Mouse (Mus musculus) erythroblast, embryonic 14.5 days (primary cell): ENCODE results near the gene Tmem266. TPM values are rescaled to one million over a fixed set of nuclear protein-coding genes. Genes with fewer than 3 reads are reported as not detected.

ENCODE experiments used
- H3K27me3 ChIP-seq: 2 replicates; pipeline ENCODE4 v1.6.1; 2012; ENCODE audit warnings: inconsistent platforms; ENCODE audit not compliant: control insufficient read depth
- H3K36me3 ChIP-seq: 2 replicates; pipeline ENCODE4 v1.6.1; 2012; ENCODE audit warnings: mild to moderate bottlenecking, inconsistent platforms; ENCODE audit not compliant: control insufficient read depth
- H3K4me1 ChIP-seq: 2 replicates; pipeline ENCODE4 v1.6.1; 2012; ENCODE audit warnings: inconsistent platforms; ENCODE audit not compliant: control insufficient read depth
- H3K4me3 ChIP-seq: replicated peaks from 2 replicates; pipeline ENCODE3; 2012; ENCODE audit warnings: moderate library complexity, mild to moderate bottlenecking, inconsistent platforms
- H3K9me3 ChIP-seq: 2 replicates; pipeline ENCODE4 v1.6.1; 2012; ENCODE audit warnings: low read length, inconsistent platforms, mixed read lengths; ENCODE audit not compliant: control insufficient read depth
- GATA1 ChIP-seq: IDR thresholded peaks from 2 replicates; pipeline ENCODE4 v1.6.1; 2012; ENCODE audit warnings: low read length, inconsistent platforms, mixed read lengths
- TAL1 ChIP-seq: IDR thresholded peaks from 3 replicates; pipeline ENCODE4 v1.6.1; 2012; ENCODE audit warnings: low read length, inconsistent platforms, mixed read lengths
- polyA plus RNA-seq: library from polyadenylated mRNA; stranded (reverse); fragments of >175 nt; gene quantifications from 2 replicates; pipeline ENCODE4 v1.2.3, GENCODE M21; 2012

Gene Tmem266
- polyA plus RNA-seq, 1 experiment, result not detected

DNA sequence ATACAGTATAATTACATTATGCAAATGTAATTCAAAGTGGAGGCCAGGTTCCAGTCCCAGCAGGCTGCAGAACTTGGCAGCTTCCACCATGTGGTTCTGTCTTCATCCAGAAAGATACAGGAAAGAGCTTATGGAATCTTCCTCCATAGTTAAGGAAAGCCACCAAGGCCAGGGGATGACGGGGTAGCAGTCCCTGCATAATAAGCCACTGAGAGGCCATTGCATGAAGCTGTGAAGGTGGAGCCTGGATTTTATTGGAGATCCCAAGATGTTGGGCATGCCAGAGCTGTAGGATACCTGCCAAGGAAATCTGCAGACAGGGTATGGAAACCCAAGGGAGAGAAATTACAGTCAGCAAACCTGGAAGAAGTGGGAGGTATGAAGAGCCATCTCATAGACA lies 30.5 kb downstream of the Tmem266 start:
- TF ChIP-seq TAL1, result no peak
- no peak for TF ChIP-seq GATA1
- Histone ChIP-seq H3K4me3 (no peak overlapping the region), H3K9me3 (no peaks in the 10 kb centered on the region), H3K36me3 (no peaks in the 10 kb centered on the region), H3K27me3 (no peaks in the 10 kb centered on the region), H3K4me1 (no peaks in the 10 kb centered on the region)

GRCm38 (mm10) chr9:55360372-55360771 lies 33.7 kb downstream of the Tmem266 start:
- Histone ChIP-seq H3K36me3 (no peaks in the 10 kb centered on the region), H3K27me3 (no peaks in the 10 kb centered on the region), H3K4me3 (no peak overlapping the region), H3K4me1 (no peaks in the 10 kb centered on the region), H3K9me3 (no peaks in the 10 kb centered on the region)
- TF ChIP-seq TAL1 (no peak), GATA1 (no peak)

- no peaks in the 10 kb centered on the region for H3K4me1 ChIP-seq
- no peaks in the 10 kb centered on the region for H3K27me3 ChIP-seq
- no peaks in the 10 kb centered on the region for H3K9me3 ChIP-seq
- no peaks in the 10 kb centered on the region for H3K36me3 ChIP-seq
- TF ChIP-seq GATA1 (no peak), TAL1 (no peak)
- no peak overlapping the region for H3K4me3 ChIP-seq
Observed at GRCm38 (mm10) chr9:55360861-55361260, 34.1 kb downstream of the Tmem266 start.

DNA sequence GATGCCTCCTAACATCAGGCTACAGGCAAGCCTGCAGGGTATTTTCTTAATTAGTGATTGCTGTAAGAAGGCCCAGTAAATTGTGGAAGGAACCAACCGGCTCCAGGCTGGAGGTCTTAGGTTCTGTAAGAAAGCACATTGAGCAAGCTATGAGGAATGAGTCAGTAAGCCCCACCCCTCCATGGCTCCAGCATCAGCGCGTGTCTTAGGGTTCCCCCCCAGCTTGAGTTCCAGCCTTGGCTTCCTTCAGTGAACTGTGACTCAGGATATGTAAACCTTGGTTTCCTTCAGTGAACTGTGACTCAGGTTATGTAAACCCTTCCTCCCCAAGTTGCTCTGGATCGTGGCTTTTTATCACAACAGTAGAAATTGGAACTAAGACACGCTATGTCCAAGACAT lies 35.3 kb downstream of the Tmem266 start:
- no peaks in the 10 kb centered on the region for H3K9me3 ChIP-seq
- H3K4me1 ChIP-seq, result no peaks in the 10 kb centered on the region
- H3K27me3 ChIP-seq, result no peaks in the 10 kb centered on the region
- no peaks in the 10 kb centered on the region for H3K36me3 ChIP-seq
- TF ChIP-seq TAL1 (no peak), GATA1 (no peak)
- H3K4me3 ChIP-seq, result no peak overlapping the region

- TF ChIP-seq GATA1 (no peak), TAL1 (no peak)
- no peaks in the 10 kb centered on the region for H3K4me1 ChIP-seq
- no peak overlapping the region for H3K4me3 ChIP-seq
- no peaks in the 10 kb centered on the region for H3K27me3 ChIP-seq
- no peaks in the 10 kb centered on the region for H3K36me3 ChIP-seq
- H3K9me3 ChIP-seq, result no peaks in the 10 kb centered on the region
Observed at GRCm38 (mm10) chr9:55363707-55364106, 37.0 kb downstream of the Tmem266 start.

DNA sequence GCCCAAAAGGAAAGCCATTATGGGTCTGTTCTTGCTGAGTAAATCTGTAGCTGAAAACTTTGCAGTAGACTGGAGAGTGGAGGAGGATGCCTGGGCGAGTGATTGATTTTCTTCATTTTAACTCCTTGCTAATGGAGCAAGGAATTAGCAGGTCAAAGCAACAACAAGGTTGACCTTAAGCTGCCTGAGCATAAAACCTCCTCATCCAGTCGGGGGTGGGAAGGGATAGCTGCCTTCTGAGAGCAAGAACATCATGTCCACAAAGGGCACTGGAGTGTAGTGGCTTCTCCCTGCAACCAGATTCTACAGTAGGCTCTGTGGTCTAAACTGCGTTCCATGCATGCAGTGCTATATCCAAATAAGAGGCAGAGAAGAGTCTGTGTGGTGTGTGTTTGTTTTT lies 41.3 kb downstream of the Tmem266 start:
- Histone ChIP-seq H3K4me3 (no peak overlapping the region), H3K36me3 (no peaks in the 10 kb centered on the region), H3K27me3 (no peaks in the 10 kb centered on the region), H3K4me1 (no peaks in the 10 kb centered on the region), H3K9me3 (no peaks in the 10 kb centered on the region)
- TF ChIP-seq TAL1, result no peak
- TF ChIP-seq GATA1, result no peak

DNA sequence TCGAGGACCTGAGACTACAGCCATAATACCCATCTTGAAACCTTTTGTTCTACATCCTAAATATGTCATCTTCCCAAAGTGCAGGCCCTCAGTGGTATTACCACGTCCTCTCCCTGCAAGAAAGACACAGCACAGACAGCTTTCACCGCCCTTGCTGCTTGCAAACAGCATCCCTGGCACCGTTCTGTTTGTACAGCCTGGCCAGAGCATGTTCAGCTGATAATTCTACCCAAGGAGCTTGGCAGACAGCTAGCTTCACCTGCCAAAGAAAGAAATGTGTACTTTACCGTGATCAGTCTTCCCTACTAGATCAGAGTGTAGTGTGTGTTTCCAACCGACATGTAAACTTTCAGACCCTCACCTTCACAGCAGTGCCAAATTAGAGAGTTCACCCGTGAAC lies 45.2 kb downstream of the Tmem266 start:
- no peak overlapping the region for H3K4me3 ChIP-seq
- no peaks in the 10 kb centered on the region for H3K4me1 ChIP-seq
- TF ChIP-seq TAL1 (no peak), GATA1 (no peak)
- H3K9me3 ChIP-seq, result no peaks in the 10 kb centered on the region
- no peaks in the 10 kb centered on the region for H3K27me3 ChIP-seq
- H3K36me3 ChIP-seq, result no peaks in the 10 kb centered on the region

- Histone ChIP-seq H3K27me3 (no peaks in the 10 kb centered on the region), H3K4me1 (no peaks in the 10 kb centered on the region), H3K4me3 (no peak overlapping the region), H3K9me3 (no peaks in the 10 kb centered on the region), H3K36me3 (no peaks in the 10 kb centered on the region)
- no peak for TF ChIP-seq GATA1
Observed at GRCm38 (mm10) chr9:55377603-55378250, 51.0 kb downstream of the Tmem266 start.

DNA sequence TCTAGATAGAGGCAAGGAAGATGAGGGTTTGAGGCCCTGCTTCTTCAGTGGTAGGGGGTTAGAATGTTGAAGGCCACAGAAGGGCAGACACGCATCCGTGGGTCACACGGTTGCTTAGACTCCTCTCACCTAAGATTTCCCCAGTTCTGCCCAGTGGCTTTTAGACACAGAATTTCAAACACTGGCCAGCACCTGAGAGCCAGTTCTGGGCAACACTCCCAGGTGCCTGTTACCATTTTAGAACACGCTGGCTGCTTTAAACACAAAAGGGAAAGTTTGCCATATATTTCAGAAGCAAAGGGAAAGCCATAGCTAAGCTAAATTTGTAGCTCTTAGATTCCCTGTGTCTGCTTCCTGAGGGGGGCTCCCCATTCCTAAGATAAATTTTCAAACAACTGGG lies 54.7 kb downstream of the Tmem266 start:
- Histone ChIP-seq H3K4me3 (no peak overlapping the region), H3K36me3 (no peaks in the 10 kb centered on the region), H3K27me3 (no peaks in the 10 kb centered on the region), H3K4me1 (no peaks in the 10 kb centered on the region), H3K9me3 (no peaks in the 10 kb centered on the region)
- no peak for TF ChIP-seq GATA1
- TF ChIP-seq TAL1, result no peak

DNA sequence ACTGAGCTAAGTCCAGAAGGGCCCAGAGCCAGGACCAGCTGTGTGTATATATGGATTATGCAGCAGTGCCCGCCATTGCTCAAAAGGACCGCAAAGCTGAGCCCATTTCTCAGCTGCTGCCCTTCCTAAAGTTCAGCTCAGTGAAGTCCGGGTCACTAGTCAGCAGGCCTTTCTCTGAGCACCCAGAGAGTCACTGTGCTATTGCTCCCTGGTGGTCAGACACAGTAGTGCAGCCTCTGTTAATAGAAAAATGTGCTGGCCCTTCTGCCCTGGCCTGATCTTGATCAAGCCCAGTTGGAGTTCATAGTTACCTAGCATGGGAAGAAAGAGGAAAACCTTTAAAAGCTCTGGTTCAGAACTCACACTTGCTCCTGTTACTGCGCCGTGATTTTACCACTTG lies 55.7 kb downstream of the Tmem266 start:
- no peaks in the 10 kb centered on the region for H3K27me3 ChIP-seq

More for the DNA sequence above, 55.7 kb downstream of the Tmem266 start:
- TF ChIP-seq GATA1 (no peak), TAL1 (no peak)
- Histone ChIP-seq H3K36me3 (no peaks in the 10 kb centered on the region), H3K4me3 (no peak overlapping the region), H3K4me1 (no peaks in the 10 kb centered on the region), H3K9me3 (no peaks in the 10 kb centered on the region)
